Mouse (Mus musculus) MEL (cell line): ENCODE measurements at regions not wholly inside any gene's neighbourhood (a gene's known extent, or its start where the extent isn't known, plus 50 kb on each side); places are given as distances from the start of the nearest gene placed in this dataset.

Source experiments
- CTCF ChIP-seq, 3 experiments: IDR thresholded peaks in 2 of 3; conservative IDR thresholded peaks in 1 of 3; 2 replicates each; pipeline ENCODE4 v1.5.1; 2011 to 2012; ENCODE audit warnings: low read length in 3 of 3, low read depth in 2 of 3, mild to moderate bottlenecking in 2 of 3, improper control_type of control experiment in 1 of 3, inconsistent platforms in 1 of 3, mixed read lengths in 1 of 3, moderate library complexity in 1 of 3; ENCODE audit not compliant: control insufficient read depth in 1 of 3, insufficient read depth in 1 of 3, poor library complexity in 1 of 3, severe bottlenecking in 1 of 3
- EP300 ChIP-seq, 2 experiments: IDR thresholded peaks; 2 replicates each; pipeline ENCODE4 v1.6.1; 2011; ENCODE audit warnings: improper control_type of control experiment in 2 of 2, low read length in 2 of 2, low read depth in 1 of 2, mild to moderate bottlenecking in 1 of 2
- ETS1 ChIP-seq: IDR thresholded peaks from 2 replicates; pipeline ENCODE4 v1.6.1; 2012; ENCODE audit warnings: low read depth, mild to moderate bottlenecking, inconsistent platforms, low read length, improper control_type of control experiment, moderate library complexity
- GABPA ChIP-seq: IDR thresholded peaks from 2 replicates; pipeline ENCODE4 v1.6.1; 2012; ENCODE audit warnings: low read depth, mild to moderate bottlenecking, inconsistent platforms, low read length, improper control_type of control experiment, moderate library complexity
- GATA1 ChIP-seq: IDR thresholded peaks from 2 replicates; pipeline ENCODE4 v1.6.1; 2011; ENCODE audit warnings: low read depth, low read length, improper control_type of control experiment
- HCFC1 ChIP-seq: IDR thresholded peaks from 2 replicates; pipeline ENCODE4 v1.6.1; 2012; ENCODE audit warnings: low read depth, mild to moderate bottlenecking, inconsistent platforms, low read length, improper control_type of control experiment, moderate library complexity
- MAZ ChIP-seq: IDR thresholded peaks from 2 replicates; pipeline ENCODE4 v1.6.1; 2012; ENCODE audit warnings: low read depth, mild to moderate bottlenecking, inconsistent platforms, low read length, improper control_type of control experiment
- MXI1 ChIP-seq: IDR thresholded peaks from 2 replicates; pipeline ENCODE4 v1.6.1; 2011; ENCODE audit warnings: mild to moderate bottlenecking, low read depth, low read length, improper control_type of control experiment
- POLR2A ChIP-seq, 2 experiments: IDR thresholded peaks; 2 replicates each; pipeline ENCODE4 v1.6.1; 2011 to 2012; ENCODE audit warnings: low read length in 2 of 2, mild to moderate bottlenecking in 2 of 2, control low read depth in 1 of 2, improper control_type of control experiment in 1 of 2, low read depth in 1 of 2, moderate library complexity in 1 of 2; ENCODE audit not compliant: control insufficient read depth in 1 of 2, insufficient read depth in 1 of 2, poor library complexity in 1 of 2
- POLR2AphosphoS5 ChIP-seq: IDR thresholded peaks from 2 replicates; pipeline ENCODE4 v1.6.1; 2012; ENCODE audit warnings: low read depth, borderline replicate concordance, mild to moderate bottlenecking, inconsistent platforms, low read length, moderate library complexity, mixed read lengths
- ZNF384 ChIP-seq: IDR thresholded peaks from 2 replicates; pipeline ENCODE4 v1.6.1; 2012; ENCODE audit warnings: low read depth, mild to moderate bottlenecking, inconsistent platforms, low read length, improper control_type of control experiment

GRCm38 (mm10) chr4:10150501-10150900 lies 723.8 kb upstream of the 2610301B20Rik start:
- TF ChIP-seq CTCF (IDR thresholded peaks at IDR 0.05 in 2 of 3, conservative IDR thresholded peaks at IDR 0.05 in 1 of 3; ENCODE audit: control insufficient read depth in 1 of 3, insufficient read depth in 1 of 3, low read depth in 2 of 3, low read length in 3 of 3, poor library complexity in 1 of 3, severe bottlenecking in 1 of 3): peak; percentile 25 to 64 (median 33)
- TF ChIP-seq MXI1: no peak
- TF ChIP-seq ZNF384: no peak
- TF ChIP-seq GATA1: no peak
- TF ChIP-seq HCFC1: no peak
- no peak for TF ChIP-seq POLR2AphosphoS5
- TF ChIP-seq EP300 (IDR thresholded peaks at IDR 0.05; ENCODE audit: low read depth in 1 of 2, low read length in 2 of 2): no peak
- TF ChIP-seq POLR2A (IDR thresholded peaks at IDR 0.05; ENCODE audit: control insufficient read depth in 1 of 2, insufficient read depth in 1 of 2, low read depth in 1 of 2, low read length in 2 of 2, poor library complexity in 1 of 2): no peak
- TF ChIP-seq MAZ: no peak
- TF ChIP-seq ETS1: no peak
- TF ChIP-seq GABPA: no peak
